Mouse (Mus musculus): ENCODE data around the gene H1f0. TPM values are rescaled to one million over a fixed set of nuclear protein-coding genes. Genes with fewer than 3 reads are reported as not detected.

The H1f0 gene
- 53.4 and 60.7 TPM in 2 replicates for total RNA-seq (2017)

DNA sequence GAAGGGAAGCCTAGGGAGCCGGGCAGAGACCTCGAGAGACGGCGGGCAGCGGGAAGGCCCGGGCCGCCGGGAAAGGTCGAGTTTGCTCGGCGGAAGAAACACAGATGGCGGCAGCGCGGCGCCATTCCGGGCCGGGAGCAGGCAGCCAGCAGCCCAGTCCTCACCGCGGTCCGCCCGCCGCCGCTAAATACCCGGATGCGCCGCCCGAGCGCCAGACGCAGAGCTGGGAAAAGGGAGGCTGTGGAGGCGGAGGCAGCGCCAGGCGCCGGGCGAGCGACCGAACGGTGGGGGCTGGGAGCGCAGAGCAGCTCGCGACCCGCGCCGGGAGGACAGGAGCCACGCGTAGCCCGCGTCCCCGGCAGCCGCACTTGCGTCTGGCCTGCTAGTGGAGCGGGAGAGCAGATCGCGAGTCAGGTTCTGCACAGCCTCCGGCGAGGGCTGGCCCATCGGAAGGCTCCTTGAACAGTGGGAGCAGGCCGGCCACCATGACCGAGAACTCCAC is at the start of gene H1f0:
H1f0 (plus strand) TSS at position 214 of the 502 bp plus-strand sequence.
- peak; percentile 74 for ATAC-seq (replicated peaks; ENCODE audit: low read depth, poor library complexity, severe bottlenecking)

DNA sequence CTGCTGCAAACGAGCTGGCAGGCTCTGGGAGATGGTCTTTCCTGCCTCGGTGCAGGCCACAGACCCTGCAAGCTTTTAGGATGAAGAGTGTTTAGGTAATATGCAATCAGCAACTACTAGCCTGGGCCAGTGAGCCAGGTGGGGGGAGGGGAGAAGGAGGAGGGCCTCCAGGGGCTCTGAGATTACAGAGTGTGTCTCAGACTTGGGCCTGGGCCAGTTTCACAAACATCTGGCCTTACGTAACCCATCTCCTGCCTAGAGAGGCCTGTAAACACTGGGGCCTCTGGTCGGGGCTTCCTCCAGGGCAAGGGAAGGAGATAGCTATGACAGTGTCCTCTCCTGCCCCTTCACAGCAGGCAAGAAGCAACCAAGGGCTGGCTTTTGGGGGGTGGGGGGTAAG is 49.4 kb upstream of the H1f0 start:
- peak; percentile 40 for ATAC-seq (replicated peaks; ENCODE audit: low read depth, poor library complexity, severe bottlenecking)

DNA sequence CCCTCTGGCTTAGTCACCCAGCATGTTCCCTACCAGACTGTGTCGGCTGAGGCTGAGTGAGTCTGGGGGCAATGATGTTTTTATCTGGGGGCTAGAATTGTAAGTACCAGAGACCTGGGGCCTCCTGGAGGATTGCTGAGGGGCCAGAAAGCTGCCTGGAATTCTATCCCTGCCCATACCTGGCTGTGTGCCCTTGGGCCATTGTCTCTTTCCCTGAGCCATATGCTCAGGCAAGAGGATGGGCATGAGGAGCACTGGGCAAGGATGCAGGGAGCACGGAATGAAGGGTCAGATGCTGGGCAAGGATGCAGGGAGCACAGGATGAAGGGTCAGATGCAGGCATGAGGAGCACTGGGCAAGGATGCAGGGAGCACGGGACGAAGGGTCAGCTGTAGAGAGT is 48.2 kb upstream of the H1f0 start:
- no peak for ATAC-seq (replicated peaks; ENCODE audit: low read depth, poor library complexity, severe bottlenecking)

DNA sequence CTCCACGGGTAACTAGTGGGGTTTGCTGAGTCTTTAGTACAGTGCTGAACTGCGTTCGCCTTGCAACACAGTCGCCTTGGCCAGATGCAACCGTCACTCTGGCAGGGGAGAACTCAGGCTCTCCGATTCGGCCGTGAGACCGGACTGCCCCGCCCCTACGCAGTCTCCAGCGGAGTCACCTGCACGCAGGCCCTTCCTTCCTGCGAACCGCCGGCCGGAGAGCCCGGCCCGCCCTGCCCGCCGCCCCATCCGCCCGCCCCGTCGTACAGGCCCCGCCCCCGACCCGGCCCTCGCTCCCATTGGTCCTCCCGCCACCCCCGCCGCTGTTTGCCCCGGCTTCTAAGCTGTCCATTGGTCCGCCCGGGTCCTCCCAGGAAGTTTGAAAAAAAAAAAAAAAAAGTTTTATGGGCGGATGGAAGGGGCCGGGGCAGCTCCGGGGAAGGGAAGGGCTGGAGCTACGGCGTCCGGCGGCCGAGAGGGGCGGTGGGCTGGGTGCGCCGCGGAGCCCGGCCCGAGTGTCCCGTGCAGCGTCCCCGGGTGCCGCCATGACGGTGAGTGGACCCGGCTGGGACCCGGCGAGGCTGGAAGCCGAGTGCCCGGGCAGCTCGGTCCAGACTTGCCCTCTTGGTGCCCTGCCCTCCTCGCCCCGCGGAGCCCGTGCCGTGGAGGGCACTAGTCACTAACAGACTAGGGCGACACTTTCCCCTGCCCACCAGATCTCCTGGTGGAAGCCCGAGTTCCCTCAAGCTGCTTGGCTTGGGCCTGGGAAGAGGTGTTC is 45.4 kb upstream of the H1f0 start:
- peak; percentile 70 for ATAC-seq (replicated peaks; ENCODE audit: low read depth, poor library complexity, severe bottlenecking)

DNA sequence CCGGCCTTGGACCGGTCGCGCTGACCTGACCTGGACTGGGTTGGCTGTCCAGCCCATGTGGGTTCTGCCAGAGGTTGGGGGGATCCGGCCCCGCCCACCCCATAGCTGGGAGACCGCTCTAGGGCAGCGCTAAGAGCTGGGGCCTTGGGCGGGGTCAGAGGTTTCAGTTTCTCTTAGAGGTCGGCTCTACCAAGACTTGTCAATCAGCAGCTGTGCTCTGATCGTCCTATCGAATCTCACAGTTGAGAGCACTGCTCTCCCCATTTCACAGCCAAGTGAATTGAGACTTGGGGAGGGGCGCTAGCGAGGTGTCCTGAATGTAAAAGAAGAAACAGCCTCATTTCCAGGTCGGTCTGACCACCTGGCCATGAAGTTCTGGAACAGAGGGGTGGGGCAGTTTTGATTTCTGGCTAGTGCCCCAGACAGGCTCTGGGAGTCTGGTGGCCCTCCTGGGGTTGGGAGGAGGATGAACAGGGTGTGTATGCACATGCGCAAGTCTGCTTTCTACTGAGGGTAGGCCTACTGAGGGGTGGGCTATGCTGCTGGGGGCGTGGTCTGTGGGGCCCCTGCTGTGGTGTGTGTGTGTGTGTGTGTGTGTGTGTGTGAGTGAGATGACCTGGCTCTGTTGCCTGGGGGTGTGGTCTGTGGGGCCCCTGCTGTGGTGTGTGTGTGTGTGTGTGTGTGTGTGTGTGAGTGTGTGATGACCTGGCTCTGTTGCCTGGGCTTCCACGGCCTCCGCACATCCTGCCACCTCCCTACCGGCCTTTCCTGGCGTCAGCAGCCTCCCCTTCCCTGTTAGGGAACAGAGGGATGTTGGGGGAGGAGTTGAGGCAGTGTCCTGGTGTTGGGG is 44.6 kb upstream of the H1f0 start:
- peak; percentile 53 for ATAC-seq (replicated peaks; ENCODE audit: low read depth, poor library complexity, severe bottlenecking)

DNA sequence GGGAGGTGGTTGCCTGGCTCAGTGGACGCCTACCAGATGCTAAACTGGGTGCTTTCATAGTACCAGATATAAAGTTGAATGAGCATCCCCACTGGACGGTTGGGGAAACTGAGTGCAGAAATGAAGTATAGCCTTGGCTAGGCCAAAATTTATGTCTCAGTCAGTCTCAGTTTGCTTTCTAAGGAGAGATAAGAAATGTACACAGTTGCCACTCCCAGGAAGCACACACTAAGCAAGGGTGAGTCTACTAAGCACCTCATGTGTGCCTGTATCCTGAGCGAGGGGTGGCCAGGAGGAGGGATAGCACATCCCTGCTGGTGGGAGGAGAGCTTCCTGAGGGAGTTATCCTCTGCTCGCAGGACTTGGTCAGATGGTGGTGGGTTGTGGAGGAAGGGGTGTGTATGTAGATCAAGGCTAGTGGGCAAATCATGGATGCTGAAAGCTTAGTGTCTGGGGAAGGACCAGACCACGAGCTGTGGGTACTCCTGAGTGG is 43.9 kb upstream of the H1f0 start:
- ATAC-seq (replicated peaks; ENCODE audit: low read depth, poor library complexity, severe bottlenecking), result no peak

DNA sequence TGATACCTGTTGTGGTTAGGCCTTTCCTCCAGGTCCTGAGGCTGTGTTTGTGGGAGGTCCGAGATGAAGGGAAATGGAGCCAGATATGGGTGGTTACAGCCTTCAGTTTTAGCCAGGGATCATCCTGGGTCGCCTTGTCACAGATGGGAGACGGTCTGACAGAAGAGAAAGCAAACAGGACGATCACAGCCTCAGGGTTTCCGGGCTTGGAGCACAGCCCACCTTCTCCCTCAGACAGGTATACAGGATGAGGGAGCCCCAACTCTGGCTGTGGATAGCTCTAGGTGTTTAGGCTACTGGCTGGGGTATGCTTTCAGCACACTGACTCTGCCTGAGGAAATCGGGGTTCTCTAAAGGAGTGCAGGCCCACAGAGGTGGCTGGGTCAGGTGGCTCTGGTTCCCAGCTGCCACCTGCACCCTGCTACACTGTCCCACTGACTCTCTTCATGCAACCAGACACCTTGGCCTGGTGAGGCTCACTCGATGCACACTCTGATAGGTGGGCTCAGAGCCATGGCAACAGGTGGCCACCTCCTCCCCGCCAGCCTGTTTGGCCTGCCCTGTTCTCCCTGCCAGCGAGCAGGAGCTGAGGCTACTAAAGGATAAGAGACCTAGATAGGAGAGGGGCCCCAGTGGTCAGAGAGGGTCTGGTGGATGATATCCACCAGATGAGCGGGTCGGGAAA is 41.6 kb upstream of the H1f0 start:
- no peak for ATAC-seq (replicated peaks; ENCODE audit: low read depth, poor library complexity, severe bottlenecking)

DNA sequence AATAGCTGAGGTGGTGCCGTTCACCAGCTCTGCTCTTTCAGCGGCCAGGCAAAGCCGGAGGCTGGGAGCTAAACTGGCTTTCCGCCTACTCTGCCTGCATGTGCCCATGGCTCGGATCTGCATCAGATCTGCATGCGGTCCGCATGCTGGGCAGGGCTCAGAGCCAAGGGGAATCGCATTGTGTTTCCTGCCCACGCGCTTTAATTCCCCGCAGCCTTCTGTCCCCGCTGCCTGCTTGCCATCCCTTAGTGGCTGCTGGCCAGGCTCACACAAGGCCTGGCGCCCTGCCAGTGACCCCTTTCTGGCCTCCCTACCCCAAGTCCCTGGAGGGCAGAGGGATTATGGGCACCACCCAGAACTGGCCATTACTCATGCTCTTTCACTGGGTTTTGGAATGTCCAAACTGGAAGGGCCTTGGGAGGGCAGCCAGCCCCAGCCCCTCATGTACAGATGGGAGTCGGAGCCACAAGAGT is 39.7 kb upstream of the H1f0 start:
- ATAC-seq (replicated peaks; ENCODE audit: low read depth, poor library complexity, severe bottlenecking), result no peak

DNA sequence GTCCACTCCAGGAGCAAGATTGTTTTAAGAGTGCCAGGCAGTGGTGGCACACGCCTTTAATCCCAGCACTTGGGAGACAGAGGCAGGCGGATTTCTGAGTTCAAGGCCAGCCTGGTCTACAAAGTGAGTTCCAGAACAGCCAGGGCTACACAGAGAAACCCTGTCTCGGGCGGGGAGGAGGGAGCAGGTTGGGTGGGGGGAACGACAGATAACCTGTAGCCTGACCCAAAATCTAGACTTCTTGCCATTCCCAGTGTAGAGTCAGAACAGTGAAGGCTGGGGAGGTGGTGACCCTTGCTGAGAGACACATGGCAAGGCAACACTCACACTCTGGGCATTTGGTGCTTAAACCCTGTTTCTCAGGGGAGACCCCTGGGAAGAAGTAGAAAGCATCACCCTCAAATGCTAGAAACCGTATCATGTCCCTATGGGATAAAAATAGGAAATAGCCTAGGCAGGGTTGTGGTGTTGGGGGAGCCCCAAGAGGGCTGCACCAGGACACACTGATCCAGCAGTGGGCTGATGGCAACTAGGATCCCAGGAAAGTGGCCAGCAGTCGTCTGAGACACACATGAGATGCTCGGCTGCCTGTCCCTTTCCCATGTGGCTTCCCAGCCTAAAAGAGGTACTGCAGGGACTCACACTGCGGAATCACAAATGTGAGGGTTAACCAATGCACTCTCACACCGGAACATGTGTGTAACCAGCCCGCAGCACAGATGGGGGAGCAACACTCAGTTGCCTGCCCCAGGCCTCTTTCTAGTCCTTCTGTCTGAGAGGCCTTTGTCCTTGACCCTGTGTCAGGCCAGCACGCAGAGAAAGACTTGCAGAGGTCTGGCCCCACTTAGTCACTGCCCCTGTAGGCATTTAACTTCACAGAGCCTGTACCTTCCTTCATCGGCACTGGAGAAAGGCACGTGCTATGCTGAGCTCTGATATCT is 38.8 kb upstream of the H1f0 start:
- no peak for ATAC-seq (replicated peaks; ENCODE audit: low read depth, poor library complexity, severe bottlenecking)

DNA sequence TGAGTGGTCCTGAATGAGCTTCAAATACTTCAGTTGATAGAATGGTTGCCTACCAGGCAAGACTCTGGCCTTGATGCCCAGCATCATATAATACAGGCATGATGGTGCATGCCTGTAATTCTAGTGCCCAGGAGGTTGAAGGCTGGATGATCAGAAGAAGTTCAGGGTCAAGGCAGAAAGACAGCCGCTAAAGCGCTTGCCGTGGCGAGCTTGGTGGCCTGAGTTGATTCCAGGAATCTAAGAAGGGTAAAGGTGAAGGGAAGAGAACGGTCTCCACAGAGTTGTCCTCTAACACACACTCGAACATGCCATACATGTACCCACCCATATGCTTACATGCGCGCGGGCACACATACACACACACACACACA is 38.2 kb upstream of the H1f0 start:
- no peak for ATAC-seq (replicated peaks; ENCODE audit: low read depth, poor library complexity, severe bottlenecking)

DNA sequence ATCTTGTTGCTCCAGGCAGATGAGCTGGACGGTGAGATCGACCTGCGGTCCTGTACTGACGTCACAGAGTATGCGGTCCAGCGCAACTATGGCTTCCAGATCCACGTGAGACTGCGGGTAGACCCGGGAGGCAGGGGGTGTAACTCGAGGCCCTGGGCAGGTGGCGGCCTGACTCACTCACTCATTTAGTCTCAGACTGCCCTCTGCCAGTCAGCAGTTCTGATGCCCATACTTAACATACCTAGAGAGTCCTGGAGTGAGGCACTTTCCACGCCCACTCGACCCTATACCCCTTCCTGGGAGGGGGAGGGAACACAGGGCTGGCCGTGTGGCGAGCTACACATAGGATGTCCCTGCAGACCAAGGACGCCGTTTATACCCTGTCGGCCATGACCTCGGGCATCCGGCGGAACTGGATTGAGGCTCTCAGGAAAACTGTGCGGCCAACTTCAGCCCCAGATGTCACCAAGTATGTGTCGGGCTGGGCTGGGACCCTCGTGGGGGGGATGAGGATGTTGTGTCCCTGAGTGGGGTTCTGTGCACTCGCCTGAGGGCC is 37.2 kb upstream of the H1f0 start:
- ATAC-seq (replicated peaks; ENCODE audit: low read depth, poor library complexity, severe bottlenecking), result no peak

DNA sequence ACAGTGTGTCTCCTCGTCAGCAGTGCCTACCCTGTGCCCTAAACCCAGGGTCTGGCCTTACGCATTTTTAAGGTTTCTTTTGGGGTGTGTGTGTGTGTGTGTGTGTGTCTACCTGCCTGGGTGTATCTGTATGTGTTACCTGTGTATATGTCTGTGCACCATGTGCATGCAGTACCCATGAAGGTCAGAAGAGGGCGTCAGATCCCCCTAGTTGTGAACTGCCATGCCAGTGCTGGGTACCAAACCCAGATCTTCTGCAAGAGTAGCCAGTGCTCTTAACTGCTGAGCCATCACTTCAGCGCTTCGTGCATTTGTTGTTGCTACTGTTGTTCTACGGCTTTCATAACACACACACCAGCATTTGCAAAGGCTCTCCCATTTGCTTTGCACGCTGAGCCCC is 36.0 kb upstream of the H1f0 start:
- no peak for ATAC-seq (replicated peaks; ENCODE audit: low read depth, poor library complexity, severe bottlenecking)

DNA sequence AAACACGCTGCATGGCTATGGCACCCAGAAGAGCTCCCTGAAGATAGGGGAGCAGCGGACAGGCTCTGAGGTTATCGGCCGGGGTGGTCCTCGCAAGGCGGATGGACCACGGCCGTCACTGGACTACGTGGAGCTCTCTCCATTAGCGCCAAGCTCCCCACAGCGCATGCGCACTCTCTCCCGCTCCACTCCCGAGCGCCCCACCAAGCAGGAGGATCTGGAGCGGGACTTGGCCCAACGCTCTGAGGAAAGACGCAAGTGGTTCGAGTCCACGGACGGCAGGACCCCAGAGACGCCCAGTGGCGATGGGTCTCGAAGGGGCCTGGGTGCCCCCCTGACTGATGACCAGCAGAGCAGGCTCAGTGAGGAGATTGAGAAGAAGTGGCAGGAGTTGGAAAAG is 35.3 kb upstream of the H1f0 start:
- ATAC-seq (replicated peaks; ENCODE audit: low read depth, poor library complexity, severe bottlenecking), result no peak

DNA sequence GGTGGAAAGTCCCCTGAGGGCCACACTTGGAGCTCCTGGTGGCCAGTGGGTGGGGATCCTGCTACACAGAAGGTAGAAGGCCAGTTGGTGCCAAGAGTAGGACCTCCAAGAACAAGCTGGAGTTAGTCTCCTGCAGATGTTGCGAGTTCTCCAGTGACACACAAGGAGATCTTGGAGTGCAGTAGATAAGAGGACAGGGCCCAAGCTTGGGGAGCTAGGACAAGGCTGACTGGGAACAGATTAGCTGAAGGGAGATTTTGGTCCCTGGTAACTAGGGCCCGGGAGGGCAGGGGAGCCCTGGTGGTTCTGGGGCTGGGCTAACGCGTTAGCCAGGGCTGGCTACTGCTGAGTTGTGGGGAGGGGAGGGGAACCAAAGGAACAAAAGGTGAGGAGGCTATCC is 32.3 kb upstream of the H1f0 start:
- no peak for ATAC-seq (replicated peaks; ENCODE audit: low read depth, poor library complexity, severe bottlenecking)

DNA sequence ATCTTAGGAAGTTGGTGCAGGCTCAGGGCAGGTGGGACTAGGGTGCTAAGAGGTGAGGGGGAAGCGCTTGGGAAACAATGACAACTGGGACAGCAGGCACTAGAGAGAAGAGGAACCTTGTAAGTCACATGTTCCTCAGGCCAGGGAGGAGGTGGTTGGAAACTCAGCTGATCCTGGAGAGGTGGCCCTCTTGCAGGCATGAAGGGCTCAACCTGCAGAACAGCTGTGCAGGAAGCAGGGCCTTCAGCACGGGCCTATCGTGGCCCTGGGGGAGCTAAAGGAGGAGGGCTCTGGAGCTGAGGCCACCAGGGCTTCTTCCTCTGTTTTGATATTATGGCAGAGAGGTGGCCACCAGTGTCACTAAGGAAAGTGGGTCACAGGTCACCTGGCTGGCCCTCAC is 31.6 kb upstream of the H1f0 start:
- ATAC-seq (replicated peaks; ENCODE audit: low read depth, poor library complexity, severe bottlenecking), result peak; percentile 39; the same call in 1 of the 2 replicates

DNA sequence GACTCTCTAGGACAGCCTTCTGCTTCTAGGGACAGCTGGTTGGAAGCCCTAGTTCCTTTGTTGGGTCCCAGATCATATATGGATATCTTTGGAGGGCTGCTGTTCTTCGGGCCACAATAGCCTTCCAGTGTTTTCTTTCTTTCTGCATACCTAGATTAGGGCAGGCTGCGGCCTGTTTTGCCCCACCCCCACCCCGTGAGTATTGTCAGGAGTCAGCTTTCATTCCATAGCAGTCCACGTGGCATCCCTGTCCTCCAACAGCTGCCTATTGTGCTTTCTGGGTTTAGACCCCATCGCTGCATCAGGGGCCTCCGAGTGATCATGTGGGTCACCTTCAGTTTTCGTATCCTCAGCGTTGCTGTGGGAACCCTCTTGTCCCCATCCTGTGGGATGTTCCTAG is 29.9 kb upstream of the H1f0 start:
- no peak for ATAC-seq (replicated peaks; ENCODE audit: low read depth, poor library complexity, severe bottlenecking)

DNA sequence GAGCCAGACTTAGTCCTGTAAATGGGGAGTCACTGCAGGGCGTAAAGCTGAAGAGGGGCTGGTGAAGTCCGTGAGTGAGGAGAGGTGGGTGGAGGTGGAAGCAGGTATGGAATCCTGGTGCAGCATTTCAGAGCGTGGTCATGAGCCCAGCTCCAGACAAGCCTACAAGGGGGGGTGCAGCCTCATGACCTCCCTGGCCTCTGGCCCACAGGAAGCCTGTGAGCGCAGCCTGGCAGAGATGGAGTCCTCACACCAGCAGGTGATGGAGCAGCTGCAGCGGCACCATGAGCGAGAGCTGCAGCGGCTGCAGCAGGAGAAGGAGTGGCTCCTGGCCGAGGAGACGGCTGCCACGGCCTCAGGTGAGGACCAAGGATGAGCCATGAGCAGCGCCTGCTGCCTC is 28.7 kb upstream of the H1f0 start:
- ATAC-seq (replicated peaks; ENCODE audit: low read depth, poor library complexity, severe bottlenecking), result no peak; the same call in 1 of the 2 replicates

DNA sequence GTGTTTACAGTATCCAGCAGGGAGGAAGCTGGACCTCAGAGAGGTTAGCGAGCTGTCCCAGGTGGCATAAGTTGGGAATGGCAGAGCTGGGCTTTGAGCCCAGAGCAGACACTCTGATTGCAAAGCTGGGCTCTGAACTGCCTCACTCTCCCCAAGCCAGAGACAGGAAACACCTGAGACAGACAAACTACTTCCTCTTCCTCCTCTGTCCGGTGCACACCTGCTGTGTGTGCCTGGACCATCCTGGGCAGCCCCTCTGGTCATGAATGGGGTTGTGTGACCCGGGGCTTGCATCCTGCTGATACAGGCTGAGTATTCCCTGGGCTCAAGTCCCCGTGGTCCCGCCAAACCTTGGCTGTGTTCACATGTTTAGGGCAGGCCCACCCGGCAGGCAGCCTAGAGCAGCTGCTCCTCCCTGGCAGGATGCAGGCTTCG is 27.9 kb upstream of the H1f0 start:
- ATAC-seq (replicated peaks; ENCODE audit: low read depth, poor library complexity, severe bottlenecking), result no peak

DNA sequence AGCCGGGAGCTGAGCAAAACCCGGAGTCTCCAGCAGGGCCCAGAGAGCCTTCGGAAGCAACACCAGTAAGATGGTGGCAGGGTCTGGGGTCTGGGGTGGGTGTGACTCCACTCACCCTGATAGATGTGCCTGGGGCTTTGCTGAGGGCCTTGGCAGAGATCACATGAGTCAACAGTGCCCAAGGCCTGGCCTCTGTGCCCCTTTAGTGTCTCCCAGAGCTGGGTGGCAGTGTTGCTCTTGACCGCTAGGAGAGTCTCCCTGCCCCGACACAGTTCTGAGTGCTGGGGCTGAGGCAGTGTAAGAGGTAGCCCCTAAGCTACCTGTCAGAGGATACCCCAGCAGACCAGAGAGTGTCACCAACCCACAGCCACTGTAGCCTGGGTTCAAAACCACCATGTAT is 26.7 kb upstream of the H1f0 start:
- no peak for ATAC-seq (replicated peaks; ENCODE audit: low read depth, poor library complexity, severe bottlenecking)

Measured in common myeloid progenitor, adult 5-6 weeks (primary cell).